In the genomic region with DNA sequence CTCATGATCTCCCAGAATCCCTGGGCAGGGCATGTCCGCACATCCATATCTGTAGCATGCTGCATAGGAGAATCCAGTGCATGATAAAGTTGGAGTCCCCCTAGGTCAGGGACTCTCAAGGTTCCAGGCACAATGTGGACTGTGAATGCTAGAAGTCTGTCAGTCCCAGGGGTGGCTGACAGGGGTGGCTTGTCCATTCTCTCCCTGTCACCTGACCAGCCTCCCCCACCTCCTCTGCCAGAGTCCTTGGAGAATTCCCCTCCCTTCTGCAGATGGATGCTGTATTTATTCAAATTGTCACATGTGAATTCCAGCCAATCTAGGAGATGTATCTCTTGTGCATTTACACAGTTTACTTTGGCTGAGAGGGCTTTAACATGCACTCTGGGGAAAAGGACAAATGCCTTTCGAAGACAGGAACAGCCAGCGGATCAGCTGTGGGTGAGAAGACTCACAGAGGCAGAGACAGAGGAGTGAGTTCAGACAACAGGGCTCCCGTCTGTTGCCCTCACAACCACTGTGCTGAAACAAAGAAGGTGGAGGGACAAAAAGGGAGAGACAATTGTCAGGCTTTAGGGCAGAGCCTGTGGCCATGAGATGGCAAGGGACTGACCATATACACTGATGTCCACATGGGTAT, we compare ENCODE assay signal across 16 mouse cellular contexts.
DNase-seq lines count a peak whose midpoint lies in the region; ATAC-seq lines count a peak whose summit lies in the region.
"Had no signal": no experiment of that assay in that cellular context is flagged by ENCODE, and none has a peak within 500 bp of the region (broad histone marks: within the 10 kb centered on the region; RNA-seq: fewer than 3 reads in every experiment).

No protein-coding gene starts in this region.

- H3K4me1 ChIP-seq in forebrain, embryonic 12.5 days = peaks cover 6% of the 10 kb centered on the region; the same call in 1 of the 2 replicates
- H3K4me1 ChIP-seq in forebrain, embryonic 14.5 days (ENCODE audit: control insufficient read depth, insufficient read depth, low read length) = peaks cover 2% of the 10 kb centered on the region; the same call in 1 of the 2 replicates
- H3K4me1 ChIP-seq in midbrain, embryonic 10.5 days = peaks cover 8% of the 10 kb centered on the region
- H3K4me1 ChIP-seq in midbrain, embryonic 15.5 days = no peaks in the 10 kb centered on the region
- H3K4me1 ChIP-seq in hindbrain, embryonic 13.5 days (replicated peaks) = peaks cover 11% of the 10 kb centered on the region
- peaks cover 5% of the 10 kb centered on the region; the same call in 1 of the 2 replicates for H3K4me1 ChIP-seq in neural tube, embryonic 15.5 days

- ATAC-seq in forebrain, embryonic 12.5 days (ENCODE audit: low FRiP score) = no peak
- no peak for ATAC-seq in forebrain, embryonic 14.5 days
- no peak for ATAC-seq in midbrain, embryonic 15.5 days (replicated peaks)
- ATAC-seq in hindbrain, embryonic 13.5 days (ENCODE audit: low FRiP score) = no peak
- peak; percentile 47; the same call in 1 of the 2 replicates for ATAC-seq in neural tube, embryonic 15.5 days (ENCODE audit: low FRiP score)

- no peaks in the 10 kb centered on the region for H3K36me3 ChIP-seq in forebrain, embryonic 12.5 days (replicated peaks)
- no peaks in the 10 kb centered on the region for H3K36me3 ChIP-seq in forebrain, embryonic 14.5 days (ENCODE audit: control insufficient read depth, insufficient read depth, low read length)
- no peaks in the 10 kb centered on the region for H3K36me3 ChIP-seq in midbrain, embryonic 10.5 days
- H3K36me3 ChIP-seq in midbrain, embryonic 15.5 days (replicated peaks) = no peaks in the 10 kb centered on the region
- no peaks in the 10 kb centered on the region for H3K36me3 ChIP-seq in hindbrain, embryonic 13.5 days
- H3K36me3 ChIP-seq in neural tube, embryonic 15.5 days = no peaks in the 10 kb centered on the region

- H3K27me3 ChIP-seq in forebrain, embryonic 12.5 days = no peaks in the 10 kb centered on the region
- no peaks in the 10 kb centered on the region for H3K27me3 ChIP-seq in forebrain, embryonic 14.5 days (replicated peaks; ENCODE audit: control insufficient read depth, insufficient read depth, low read length)
- no peaks in the 10 kb centered on the region; the same call in 1 of the 2 replicates for H3K27me3 ChIP-seq in midbrain, embryonic 10.5 days (ENCODE audit: low read depth, poor library complexity, severe bottlenecking)
- no peaks in the 10 kb centered on the region for H3K27me3 ChIP-seq in midbrain, embryonic 15.5 days (replicated peaks)
- H3K27me3 ChIP-seq in hindbrain, embryonic 13.5 days = no peaks in the 10 kb centered on the region
- H3K27me3 ChIP-seq in neural tube, embryonic 15.5 days (replicated peaks) = no peaks in the 10 kb centered on the region

- no peaks in the 10 kb centered on the region for H3K9me3 ChIP-seq in forebrain, embryonic 12.5 days
- H3K9me3 ChIP-seq in forebrain, embryonic 14.5 days (replicated peaks; ENCODE audit: control insufficient read depth, low read length) = no peaks in the 10 kb centered on the region
- H3K9me3 ChIP-seq in midbrain, embryonic 10.5 days (replicated peaks) = no peaks in the 10 kb centered on the region
- H3K9me3 ChIP-seq in midbrain, embryonic 15.5 days = no peaks in the 10 kb centered on the region
- H3K9me3 ChIP-seq in hindbrain, embryonic 13.5 days = no peaks in the 10 kb centered on the region
- no peaks in the 10 kb centered on the region for H3K9me3 ChIP-seq in neural tube, embryonic 15.5 days (replicated peaks)

- H3K9ac ChIP-seq in forebrain, embryonic 12.5 days = no peak overlapping the region
- H3K9ac ChIP-seq in forebrain, embryonic 14.5 days (ENCODE audit: low read length) = no peak overlapping the region
- no peak overlapping the region for H3K9ac ChIP-seq in midbrain, embryonic 15.5 days
- H3K9ac ChIP-seq in hindbrain, embryonic 13.5 days = 0 out of 2 replicates have a peak overlapping the region, but pooled peaks have one; percentile 3
- no peak overlapping the region for H3K9ac ChIP-seq in neural tube, embryonic 15.5 days (replicated peaks)

- no peak for DNase-seq in forebrain, embryonic 14.5 days (ENCODE audit: low spot score)
- DNase-seq in midbrain, embryonic 10.5 days (ENCODE audit: low spot score) = no peak
- no peak for DNase-seq in left cerebral cortex, postnatal 14 days (ENCODE audit: low spot score in 2 of 2)
- DNase-seq in left cerebral cortex, adult 9 months (ENCODE audit: low spot score in 2 of 2) = no peak
- DNase-seq: adrenal gland, adult 8-10 months; cerebellum, adult 18-20 months; gastrocnemius, postnatal 10 days; kidney, postnatal 25 days; left cerebral cortex, postnatal 4 days; lung, adult 18-20 months; thymus, postnatal 14 days had no signal

- 61% methylated on average over 4 of the region's 4 CpGs for WGBS in forebrain, embryonic 12.5 days
- WGBS in forebrain, embryonic 14.5 days = 80% methylated on average over 4 of the region's 4 CpGs
- WGBS in midbrain, embryonic 10.5 days = 67% methylated on average over 4 of the region's 4 CpGs
- WGBS in midbrain, embryonic 15.5 days = 48% methylated on average over 4 of the region's 4 CpGs
- WGBS in hindbrain, embryonic 13.5 days = 51% methylated on average over 4 of the region's 4 CpGs
- 51% methylated on average over 4 of the region's 4 CpGs for WGBS in neural tube, embryonic 15.5 days

- H3K4me3 ChIP-seq in forebrain, embryonic 12.5 days (replicated peaks) = no peak overlapping the region
- H3K4me3 ChIP-seq in forebrain, embryonic 14.5 days (ENCODE audit: low read depth, low read length) = no peak overlapping the region
- no peak overlapping the region for H3K4me3 ChIP-seq in midbrain, embryonic 10.5 days
- no peak overlapping the region for H3K4me3 ChIP-seq in midbrain, embryonic 15.5 days
- no peak overlapping the region for H3K4me3 ChIP-seq in hindbrain, embryonic 13.5 days
- H3K4me3 ChIP-seq in neural tube, embryonic 15.5 days (replicated peaks) = no peak overlapping the region
- H3K4me3 ChIP-seq: erythroblast, embryonic 14.5 days had no signal

- intact Hi-C loops in left cerebral cortex, postnatal 14 days (cut with DNase I) = no loop called here

- 0 out of 2 replicates have a peak overlapping the region, but pooled peaks have one; percentile 25 for H3K27ac ChIP-seq in forebrain, embryonic 12.5 days
- H3K27ac ChIP-seq in forebrain, embryonic 14.5 days (ENCODE audit: low read depth, low read length) = no peak overlapping the region
- H3K27ac ChIP-seq in midbrain, embryonic 10.5 days (replicated peaks) = 0 out of 2 replicates have a peak overlapping the region, but pooled peaks have one; percentile 24
- H3K27ac ChIP-seq in midbrain, embryonic 15.5 days = no peak overlapping the region
- peak overlapping the region; percentile 31; the same call in 1 of the 2 replicates for H3K27ac ChIP-seq in hindbrain, embryonic 13.5 days
- H3K27ac ChIP-seq in neural tube, embryonic 15.5 days (replicated peaks) = no peak overlapping the region

- H3K4me2 ChIP-seq in forebrain, embryonic 12.5 days = no peak overlapping the region
- H3K4me2 ChIP-seq in forebrain, embryonic 14.5 days (ENCODE audit: low read length) = no peak overlapping the region
- H3K4me2 ChIP-seq in midbrain, embryonic 15.5 days = no peak overlapping the region
- H3K4me2 ChIP-seq in hindbrain, embryonic 13.5 days = no peak overlapping the region
- H3K4me2 ChIP-seq in neural tube, embryonic 15.5 days = no peak overlapping the region

Comparison
In these comparisons a context has a peak if more than half of its experiments do, and no peak if none do; other contexts are left out.
1. H3K27ac ChIP-seq: peak in forebrain, embryonic 12.5 days (single experiment), midbrain, embryonic 10.5 days (single experiment) and hindbrain, embryonic 13.5 days (single experiment); none in forebrain, embryonic 14.5 days (single experiment), midbrain, embryonic 15.5 days (single experiment) and neural tube, embryonic 15.5 days (single experiment).